Mouse (Mus musculus) neural tube, embryonic 14.5 days (tissue): ENCODE measurements at regions not wholly inside any gene's neighbourhood (a gene's known extent, or its start where the extent isn't known, plus 50 kb on each side); places are given as distances from the start of the nearest gene placed in this dataset.

Experiments used
- ATAC-seq: fragments of 200-750 bp; cut with Nextera tagmentation; 2 replicates; pipeline ENCODE4 v1.8.0; 2017; ENCODE audit warnings: low read depth, mild to moderate bottlenecking, moderate TSS enrichment, moderate library complexity
- H3K27ac ChIP-seq: fragments of 300-500 bp; sonication (generic); 2 replicates; pipeline ENCODE4 v1.5.1; 2014; ENCODE audit warnings: low read depth, mild to moderate bottlenecking, control low read depth, low read length, moderate library complexity, mixed read lengths
- H3K27me3 ChIP-seq: fragments of 300-500 bp; sonication (generic); 2 replicates; pipeline ENCODE4 v1.6.1; 2014; ENCODE audit warnings: low read length; ENCODE audit not compliant: control insufficient read depth, insufficient read depth
- H3K36me3 ChIP-seq: fragments of 300-500 bp; sonication (generic); 2 replicates; pipeline ENCODE4 v1.6.1; 2014; ENCODE audit warnings: low read length, mixed read lengths; ENCODE audit not compliant: control insufficient read depth, insufficient read depth
- H3K4me1 ChIP-seq: fragments of 300-500 bp; sonication (generic); 2 replicates; pipeline ENCODE4 v1.6.1; 2014; ENCODE audit warnings: low read length; ENCODE audit not compliant: control insufficient read depth, insufficient read depth
- H3K4me2 ChIP-seq: fragments of 300-500 bp; sonication (generic); 2 replicates; pipeline ENCODE4 v1.6.1; 2014; ENCODE audit warnings: mild to moderate bottlenecking, low read depth, low read length, control low read depth
- H3K4me3 ChIP-seq: fragments of 300-500 bp; sonication (generic); 2 replicates; pipeline ENCODE4 v1.5.1; 2014; ENCODE audit warnings: low read depth, low read length, control low read depth, mixed read lengths
- H3K9ac ChIP-seq: fragments of 300-500 bp; sonication (generic); replicated peaks from 2 replicates; pipeline ENCODE4 v1.6.1; 2014; ENCODE audit warnings: low read depth, mild to moderate bottlenecking, control low read depth, low read length, mixed read lengths
- H3K9me3 ChIP-seq: fragments of 300-500 bp; sonication (generic); 2 replicates; pipeline ENCODE4 v1.6.1; 2016; ENCODE audit warnings: low read length; ENCODE audit not compliant: control insufficient read depth
- WGBS: fragments of 180-500 bp; shearing (Covaris S2); extraction: QIAGEN DNeasy Blood & Tissue Kit; methylation state at CpG from one replicate; pipeline ENCODE4 v1.1.7; 2014; 5-methylcytosine and 5-hydroxymethylcytosine counted together

- H3K27ac ChIP-seq: no peak overlapping the region
- no peaks in the 10 kb centered on the region for H3K36me3 ChIP-seq
- H3K4me3 ChIP-seq: no peak overlapping the region
- 86% methylated on average over 12 of the region's 12 CpGs for WGBS
- ATAC-seq: no peak
- no peak overlapping the region for H3K4me2 ChIP-seq
- no peaks in the 10 kb centered on the region for H3K27me3 ChIP-seq
- H3K9ac ChIP-seq: no peak overlapping the region
- no peaks in the 10 kb centered on the region for H3K9me3 ChIP-seq
- H3K4me1 ChIP-seq: no peaks in the 10 kb centered on the region
These were observed 439.2 kb downstream of the Tmem182 start for GRCm38 (mm10) chr1:41244627-41245026.

- Histone ChIP-seq H3K4me3 (no peak overlapping the region), H3K27ac (no peak overlapping the region), H3K36me3 (no peaks in the 10 kb centered on the region), H3K9ac (no peak overlapping the region), H3K27me3 (no peaks in the 10 kb centered on the region), H3K9me3 (no peaks in the 10 kb centered on the region), H3K4me1 (no peaks in the 10 kb centered on the region), H3K4me2 (no peak overlapping the region)
- no peak for ATAC-seq
- 37% methylated on average over 10 of the region's 10 CpGs for WGBS
These were observed 458.8 kb downstream of the Tmem182 start for GRCm38 (mm10) chr1:41264214-41264613.

DNA sequence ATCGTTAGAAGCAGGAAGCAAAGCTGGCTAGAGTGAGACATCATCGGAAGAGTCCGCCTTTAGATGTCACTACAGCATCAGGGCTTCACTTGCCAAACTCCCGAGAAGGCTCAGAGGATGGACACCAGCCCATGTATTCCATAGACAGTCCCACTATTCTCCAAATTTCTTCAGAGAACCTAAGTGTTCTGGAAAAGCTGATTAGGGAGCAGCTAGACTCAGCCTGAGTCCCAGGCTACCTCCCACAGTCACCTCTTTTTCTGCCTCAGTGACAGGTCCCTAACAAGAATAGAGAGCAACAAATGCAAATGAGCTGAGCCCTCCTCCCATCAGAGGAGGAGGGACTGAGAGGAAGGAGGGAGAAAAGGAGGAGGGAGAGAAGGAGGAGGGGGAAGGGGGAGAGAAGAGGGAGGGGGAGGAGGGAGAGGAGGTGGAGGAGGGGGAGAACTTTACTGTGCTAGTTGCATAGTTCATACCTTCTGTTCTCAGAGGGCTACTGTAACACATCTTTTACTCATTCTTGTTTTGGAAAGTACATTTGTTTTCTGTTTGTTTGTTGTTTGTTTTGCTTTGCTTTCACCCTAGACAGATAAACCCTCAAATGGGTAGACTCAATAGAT lies 465.8 kb downstream of the Tmem182 start:
- no peaks in the 10 kb centered on the region for H3K36me3 ChIP-seq
- 0 out of 2 replicates have a peak, but pooled peaks cover 9% of the 10 kb centered on the region for H3K4me1 ChIP-seq
- no peak overlapping the region for H3K4me2 ChIP-seq
- WGBS: 17% methylated on average over 4 of the region's 4 CpGs
- ATAC-seq: peak; percentile 55
- H3K27me3 ChIP-seq: no peaks in the 10 kb centered on the region
- no peak overlapping the region for H3K9ac ChIP-seq
- H3K27ac ChIP-seq: no peak overlapping the region
- no peaks in the 10 kb centered on the region for H3K9me3 ChIP-seq
- H3K4me3 ChIP-seq: no peak overlapping the region

DNA sequence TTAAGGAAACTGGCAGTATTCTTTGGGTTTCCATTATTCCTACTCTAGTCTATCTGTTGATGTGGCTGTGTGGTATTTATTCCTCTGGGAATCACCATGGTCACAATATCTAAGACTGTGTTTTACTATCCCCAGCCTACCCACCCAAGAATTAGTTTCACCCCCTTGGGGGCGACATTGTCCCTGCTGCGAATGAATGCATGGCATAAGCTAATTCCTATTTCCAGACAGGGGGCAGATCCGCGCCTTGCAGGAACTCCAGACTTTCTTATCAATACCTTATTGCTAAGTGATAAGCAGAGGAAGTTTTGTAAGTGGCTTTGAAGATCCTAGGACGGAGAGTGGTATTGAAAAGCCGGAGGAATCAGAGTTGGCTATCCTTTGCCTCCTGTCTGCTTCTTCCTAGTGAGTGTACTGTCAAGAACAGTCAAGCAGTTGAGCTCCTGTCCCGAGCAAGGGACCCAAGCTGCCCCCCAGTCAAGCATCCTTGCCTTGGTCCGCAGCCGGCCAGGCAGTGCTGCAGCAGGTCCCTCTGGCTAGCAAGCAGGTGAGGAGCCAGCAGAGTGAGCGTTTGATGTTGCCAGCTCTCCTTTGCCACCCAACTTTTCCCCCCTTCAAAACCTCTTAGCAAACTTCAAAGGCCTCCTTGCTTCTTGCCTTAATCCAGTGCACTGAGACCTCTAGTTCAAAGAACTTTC lies 469.3 kb downstream of the Tmem182 start:
- no peak overlapping the region for H3K4me3 ChIP-seq
- peak overlapping the region; percentile 7; the same call in 1 of the 2 replicates for H3K4me2 ChIP-seq
- H3K36me3 ChIP-seq: no peaks in the 10 kb centered on the region
- no peak overlapping the region for H3K9ac ChIP-seq
- H3K9me3 ChIP-seq: no peaks in the 10 kb centered on the region
- H3K4me1 ChIP-seq: 0 out of 2 replicates have a peak, but pooled peaks cover 9% of the 10 kb centered on the region
- no peaks in the 10 kb centered on the region for H3K27me3 ChIP-seq
- WGBS: 5% methylated on average over 10 of the region's 10 CpGs
- no peak for ATAC-seq
- no peak overlapping the region for H3K27ac ChIP-seq

DNA sequence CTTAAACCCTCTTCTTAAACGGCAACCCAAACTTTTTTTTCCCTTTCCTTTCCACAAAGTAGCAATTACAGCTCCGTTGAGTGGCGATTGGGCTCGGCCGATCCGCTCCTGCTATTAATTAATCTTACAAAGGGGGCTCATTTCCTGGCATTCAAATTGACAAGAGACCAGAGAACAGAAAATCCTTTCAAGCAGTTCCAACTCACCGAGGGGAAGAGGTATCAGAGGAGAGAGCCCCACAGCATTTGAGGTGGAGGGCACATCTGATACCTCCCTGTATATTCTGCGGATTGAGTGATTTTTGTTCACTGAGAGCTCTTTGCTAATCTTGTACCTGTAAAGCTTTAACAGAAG lies 469.8 kb downstream of the Tmem182 start:
- WGBS: 3% methylated on average over 8 of the region's 8 CpGs
- H3K36me3 ChIP-seq: no peaks in the 10 kb centered on the region
- no peak overlapping the region for H3K27ac ChIP-seq
- no peak overlapping the region for H3K9ac ChIP-seq
- no peaks in the 10 kb centered on the region for H3K27me3 ChIP-seq
- H3K9me3 ChIP-seq: no peaks in the 10 kb centered on the region
- H3K4me3 ChIP-seq: no peak overlapping the region
- H3K4me2 ChIP-seq: peak overlapping the region; percentile 17; the same call in 1 of the 2 replicates
- 0 out of 2 replicates have a peak, but pooled peaks cover 9% of the 10 kb centered on the region for H3K4me1 ChIP-seq
- no peak for ATAC-seq

- H3K27me3 ChIP-seq: no peaks in the 10 kb centered on the region
- no peak overlapping the region for H3K27ac ChIP-seq
These were observed 470.2 kb downstream of the Tmem182 start for GRCm38 (mm10) chr1:41275642-41276041.

GRCm38 (mm10) chr1:41276303-41276702 lies 470.9 kb downstream of the Tmem182 start:
- WGBS: 68% methylated on average over 6 of the region's 6 CpGs
- no peak overlapping the region for H3K4me2 ChIP-seq
- no peak overlapping the region for H3K27ac ChIP-seq
- no peak overlapping the region for H3K9ac ChIP-seq
- H3K4me3 ChIP-seq: no peak overlapping the region
- H3K27me3 ChIP-seq: no peaks in the 10 kb centered on the region
- ATAC-seq: no peak
- H3K9me3 ChIP-seq: no peaks in the 10 kb centered on the region
- no peaks in the 10 kb centered on the region for H3K36me3 ChIP-seq
- 0 out of 2 replicates have a peak, but pooled peaks cover 3% of the 10 kb centered on the region for H3K4me1 ChIP-seq

More at GRCm38 (mm10) chr1:41275642-41276041, 470.2 kb downstream of the Tmem182 start:
- Histone ChIP-seq H3K36me3 (no peaks in the 10 kb centered on the region), H3K9ac (no peak overlapping the region), H3K4me3 (no peak overlapping the region), H3K4me1 (0 out of 2 replicates have a peak, but pooled peaks cover 9% of the 10 kb centered on the region), H3K9me3 (no peaks in the 10 kb centered on the region), H3K4me2 (peak overlapping the region; percentile 17; the same call in 1 of the 2 replicates)
- WGBS: 11% methylated on average over 6 of the region's 6 CpGs
- no peak for ATAC-seq

- Histone ChIP-seq H3K27ac (no peak overlapping the region), H3K27me3 (no peaks in the 10 kb centered on the region), H3K4me3 (no peak overlapping the region), H3K4me2 (no peak overlapping the region), H3K4me1 (no peaks in the 10 kb centered on the region), H3K9ac (no peak overlapping the region), H3K9me3 (no peaks in the 10 kb centered on the region), H3K36me3 (no peaks in the 10 kb centered on the region)
- no peak for ATAC-seq
- 84% methylated on average over 9 of the region's 9 CpGs for WGBS
These were observed 479.8 kb downstream of the Tmem182 start for GRCm38 (mm10) chr1:41285221-41285620.

- Histone ChIP-seq H3K27me3 (no peaks in the 10 kb centered on the region), H3K9ac (no peak overlapping the region), H3K9me3 (no peaks in the 10 kb centered on the region), H3K4me3 (no peak overlapping the region), H3K4me2 (no peak overlapping the region), H3K36me3 (no peaks in the 10 kb centered on the region), H3K27ac (no peak overlapping the region), H3K4me1 (no peaks in the 10 kb centered on the region)
- no peak for ATAC-seq
- 86% methylated on average over 9 of the region's 9 CpGs for WGBS
These were observed 480.8 kb downstream of the Tmem182 start for GRCm38 (mm10) chr1:41286221-41286620.
